Mouse (Mus musculus) Muller cell, postnatal 12 days (primary cell): ENCODE measurements around the gene Tbcd.
A peak's percentile ranks its signal among the peaks of the same experiment; 100 is the strongest.

Source experiments
- DNase-seq: peaks from one replicate; pipeline ENCODE4 v3.0.0-alpha.2; 2015; ENCODE audit errors: inconsistent ontology term

Tbcd gene

GRCm38 (mm10) chr11:121536528-121536927, 84.8 kb downstream of the Tbcd start:
- no peak for DNase-seq

- no peak for DNase-seq
Observed at GRCm38 (mm10) chr11:121542471-121542870, 90.7 kb downstream of the Tbcd start.

DNA sequence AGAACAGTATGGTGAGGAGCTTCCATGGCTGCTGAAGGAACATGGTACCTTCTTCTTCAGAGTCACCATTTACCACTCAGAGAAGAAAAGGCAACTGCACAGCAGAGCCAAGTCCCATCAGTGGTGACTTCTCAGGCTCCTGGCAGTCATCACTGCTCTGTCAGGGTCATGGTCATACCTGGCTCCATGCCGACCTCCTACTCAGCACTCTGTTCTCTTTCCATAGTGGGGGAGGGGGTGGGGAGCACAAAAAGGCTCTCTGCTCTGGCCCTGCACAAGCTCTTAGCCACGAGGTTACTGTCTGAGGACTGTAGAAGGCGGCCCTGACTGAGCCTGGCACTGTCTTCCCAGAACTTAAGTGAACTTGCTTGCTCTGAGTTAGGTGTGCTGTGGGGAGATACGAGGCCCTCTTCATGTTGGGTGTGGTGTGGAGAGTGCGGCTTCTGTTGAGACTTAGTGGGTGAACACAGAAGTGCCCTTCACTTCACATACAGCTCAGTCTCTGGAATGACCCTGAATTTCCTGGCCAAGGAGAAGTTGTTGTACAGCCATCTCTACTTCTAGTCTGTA, 91.6 kb downstream of the Tbcd start:
- no peak for DNase-seq

DNA sequence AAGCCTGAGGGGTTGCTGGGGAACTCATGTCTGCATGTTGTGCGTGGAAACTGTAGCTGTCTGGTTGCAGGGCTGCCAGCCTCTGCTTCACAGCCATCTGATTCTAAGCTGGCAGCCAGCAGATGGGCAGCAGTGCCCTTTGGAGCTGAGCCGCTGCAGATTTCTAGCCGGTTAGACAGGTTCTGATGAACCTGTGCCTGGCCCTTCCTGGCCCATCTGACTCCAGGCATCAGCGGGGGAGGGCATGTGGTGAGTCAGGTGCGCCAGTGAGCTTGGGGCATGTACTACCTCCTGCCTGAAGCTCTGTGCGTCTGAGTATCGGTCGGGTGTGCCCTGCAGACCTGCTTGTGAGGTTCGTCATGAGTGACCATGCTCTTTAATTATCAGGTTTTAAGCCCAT, 92.2 kb downstream of the Tbcd start:
- no peak for DNase-seq

GRCm38 (mm10) chr11:121544755-121545397, 93.1 kb downstream of the Tbcd start:
- DNase-seq: no peak

DNA sequence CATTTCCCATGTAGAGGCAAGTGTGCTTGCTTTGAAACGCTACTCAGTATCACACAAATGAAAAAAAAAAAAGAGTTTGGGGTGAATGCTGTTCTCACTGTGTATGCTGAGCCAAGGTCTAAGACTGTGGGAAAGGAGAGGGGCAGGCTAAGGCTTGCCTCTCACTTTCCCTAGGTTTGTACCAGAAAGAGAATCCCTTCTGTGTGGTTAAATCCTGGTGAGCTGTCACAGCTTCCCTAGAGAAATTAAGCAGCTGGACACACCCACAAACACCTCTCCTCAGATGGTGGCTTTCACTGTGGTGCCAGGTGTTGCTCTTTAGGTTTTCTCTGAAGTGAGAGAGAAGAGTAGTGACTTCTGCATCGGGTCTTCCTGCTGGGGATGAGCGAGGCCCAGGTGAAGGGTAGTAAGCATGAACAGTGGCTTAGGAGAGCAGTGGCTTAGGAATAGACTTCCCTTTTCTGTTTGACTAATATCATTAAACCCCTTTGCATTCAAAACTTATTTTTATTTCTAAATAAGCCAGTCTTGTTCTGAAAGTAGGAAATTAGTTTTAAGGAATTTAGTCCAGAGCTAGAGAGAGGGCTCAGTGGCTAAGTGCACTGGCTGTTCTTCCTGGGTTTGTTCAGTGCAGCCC, 93.8 kb downstream of the Tbcd start:
- DNase-seq: no peak

DNA sequence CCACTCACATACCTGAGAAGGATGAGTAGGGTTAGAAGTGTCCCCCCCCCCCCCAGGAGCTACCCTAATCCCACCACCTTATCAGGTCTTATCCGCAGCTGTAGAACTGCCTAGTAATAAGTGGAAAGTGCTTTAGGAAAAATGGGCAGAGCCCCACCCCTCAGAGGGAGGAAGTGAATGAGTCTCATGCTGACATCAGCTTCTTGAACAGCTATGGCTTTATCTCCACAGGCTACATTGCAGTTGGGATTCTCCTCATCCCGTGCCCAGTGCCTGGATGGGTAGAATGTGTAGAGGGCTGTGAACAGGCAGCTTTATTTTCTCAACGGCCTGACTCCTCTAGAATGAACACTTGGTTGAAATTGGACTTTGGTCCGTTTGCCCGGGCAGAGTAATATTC, 95.5 kb downstream of the Tbcd start:
- no peak for DNase-seq

GRCm38 (mm10) chr11:121547925-121548324, 96.2 kb downstream of the Tbcd start:
- DNase-seq: no peak

GRCm38 (mm10) chr11:121548996-121549842, 97.5 kb downstream of the Tbcd start:
- DNase-seq: no peak

DNA sequence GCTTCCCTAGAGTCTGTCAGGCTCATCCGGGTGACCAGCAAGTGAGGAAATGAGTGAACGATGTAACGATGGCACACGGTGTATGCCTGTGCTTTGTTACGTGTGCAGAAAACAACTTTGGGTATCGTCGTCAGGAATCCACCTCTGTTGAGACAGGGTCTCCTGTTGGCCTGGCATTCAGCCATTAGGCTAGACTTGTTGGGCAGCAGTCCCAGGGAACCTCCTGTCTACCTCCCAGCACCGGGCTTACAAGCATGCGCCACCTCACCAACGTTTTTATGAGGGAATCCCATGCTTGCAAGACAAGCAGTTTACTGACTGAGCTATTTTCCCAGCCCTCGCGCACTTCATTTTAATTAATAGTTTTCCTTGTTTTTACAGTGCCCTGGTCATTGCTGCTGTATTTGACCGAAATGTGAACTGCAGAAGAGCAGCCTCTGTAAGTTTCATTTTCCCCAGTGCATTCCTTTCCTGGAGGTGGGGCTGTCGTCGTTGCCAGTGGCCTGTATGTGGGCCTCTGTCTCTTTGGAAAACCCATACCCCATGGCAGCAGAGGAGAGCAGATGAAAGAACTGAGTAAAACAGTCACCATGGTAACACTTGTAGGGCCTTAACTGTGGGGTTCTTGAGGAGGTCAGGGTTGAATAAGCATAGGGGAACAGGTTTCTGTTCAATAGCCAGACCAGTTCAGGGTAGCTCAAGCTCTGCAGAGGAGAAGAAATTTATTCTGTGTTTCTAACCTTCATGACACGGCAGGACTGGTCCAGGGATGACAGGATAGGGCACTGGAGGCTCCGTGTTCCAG, 98.3 kb downstream of the Tbcd start:
- DNase-seq: peak; percentile 62

DNA sequence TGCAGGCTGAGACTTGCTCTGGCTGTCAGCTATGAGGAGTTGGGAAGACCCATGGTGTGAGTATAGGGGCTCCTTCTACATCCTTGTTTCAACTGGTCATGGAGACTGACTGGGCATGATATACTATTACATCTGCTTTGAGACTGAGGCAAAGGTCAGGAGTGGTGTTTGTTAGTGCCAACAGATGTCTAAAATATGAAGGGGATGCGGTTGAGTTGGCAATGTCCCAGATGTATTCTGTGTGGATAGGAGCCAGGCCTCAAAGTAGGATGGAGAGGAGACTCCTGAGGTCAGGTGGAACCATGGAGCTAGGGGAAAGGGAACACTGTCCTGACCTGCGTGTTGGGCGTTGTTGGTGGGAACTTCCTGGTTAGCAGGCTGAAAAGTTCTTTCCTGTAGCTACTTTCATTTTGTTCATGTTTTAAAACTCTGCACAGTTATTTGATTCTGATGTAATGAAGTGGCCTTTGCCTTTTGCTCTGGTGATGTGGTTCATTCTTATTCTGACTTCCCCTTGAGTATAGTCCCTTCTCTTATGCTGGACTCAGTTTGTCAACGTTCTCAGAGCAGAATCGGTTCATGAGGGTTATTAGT, 99.6 kb downstream of the Tbcd start:
- DNase-seq: no peak

DNA sequence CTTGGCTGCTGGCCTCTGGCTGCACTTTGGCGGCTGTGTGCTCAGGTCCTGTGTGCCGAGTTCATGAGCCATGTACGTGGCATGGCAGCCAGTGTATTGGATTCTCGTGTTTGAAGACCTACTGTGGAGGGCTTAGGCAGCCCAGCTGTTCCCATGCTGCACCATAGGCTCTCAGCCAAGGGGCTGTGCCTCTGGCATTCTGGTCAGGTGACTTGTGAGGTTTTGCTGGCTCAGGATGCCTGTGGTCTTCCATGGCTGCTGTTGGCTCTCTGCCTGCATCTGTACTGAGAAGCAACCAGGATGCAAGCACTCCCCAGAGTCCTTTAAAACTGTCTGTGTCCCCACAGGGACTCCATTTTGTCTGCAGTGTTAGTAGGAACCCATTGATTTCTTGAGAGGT, 100.4 kb downstream of the Tbcd start:
- peak; percentile 69 for DNase-seq

- DNase-seq: peak; percentile 57
Observed at GRCm38 (mm10) chr11:121552846-121553457, 101.2 kb downstream of the Tbcd start.

- no peak for DNase-seq
Observed at GRCm38 (mm10) chr11:121553458-121553857, 101.7 kb downstream of the Tbcd start.

DNA sequence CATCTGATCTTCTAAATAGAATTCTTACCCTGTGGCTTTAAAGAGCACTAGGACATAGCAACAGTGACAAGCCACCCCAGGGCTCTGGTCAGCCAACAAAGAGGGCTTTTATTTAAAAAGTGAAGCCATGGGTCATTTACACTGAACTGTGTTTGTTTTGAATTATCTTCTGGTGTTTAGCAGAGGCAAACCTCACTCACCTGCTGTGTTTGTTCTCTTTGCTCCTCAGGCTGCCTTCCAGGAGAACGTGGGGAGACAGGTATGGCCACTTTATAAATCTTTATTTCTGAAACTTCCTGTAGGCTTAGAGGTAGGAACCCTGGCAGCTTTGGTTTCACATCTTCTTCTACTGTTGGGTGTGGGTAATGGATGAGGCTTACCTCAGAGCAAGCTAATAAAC, 105.0 kb downstream of the Tbcd start:
- no peak for DNase-seq

GRCm38 (mm10) chr11:121557946-121558345, 106.2 kb downstream of the Tbcd start:
- DNase-seq: no peak

- no peak for DNase-seq
Observed at GRCm38 (mm10) chr11:121558522-121558921, 106.8 kb downstream of the Tbcd start.

- DNase-seq: no peak
Observed at GRCm38 (mm10) chr11:121559527-121560293, 108.0 kb downstream of the Tbcd start.

DNA sequence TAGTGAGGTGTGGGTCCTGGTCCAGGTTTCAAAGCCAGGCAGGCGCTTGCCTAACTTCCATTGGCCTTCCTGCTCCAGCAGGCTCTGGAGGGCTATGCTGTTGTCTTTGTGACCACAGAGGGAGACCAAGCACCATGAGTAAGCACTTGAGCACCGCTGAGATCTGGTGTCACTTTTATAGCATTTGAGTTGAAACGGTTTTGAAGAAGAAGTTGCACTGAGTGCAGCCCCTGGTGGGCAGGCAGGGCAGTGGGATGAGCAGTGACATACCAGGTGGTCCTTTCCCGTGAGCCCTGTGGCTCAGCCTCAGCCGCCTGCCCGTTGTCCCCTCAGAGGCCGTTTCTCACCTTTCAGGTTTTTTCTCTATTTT, 108.5 kb downstream of the Tbcd start:
- DNase-seq: no peak

DNA sequence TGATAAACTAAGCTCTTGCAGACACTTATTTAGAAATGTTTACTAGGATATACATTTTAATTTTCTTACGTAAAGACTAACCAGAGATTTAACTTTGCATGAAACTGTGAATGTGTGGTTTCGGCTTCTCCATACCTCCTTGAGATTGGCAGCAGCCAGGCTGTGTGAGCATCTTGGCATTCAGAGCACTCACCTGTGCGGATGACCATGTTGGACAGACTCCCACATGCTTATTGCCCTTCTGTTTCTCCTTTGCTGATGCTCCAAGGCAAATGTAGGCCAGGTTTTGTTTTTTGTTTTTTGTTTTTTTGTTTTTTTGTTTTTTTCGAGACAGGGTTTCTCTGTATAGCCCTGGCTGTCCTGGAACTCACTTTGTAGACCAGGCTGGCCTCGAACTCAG, 111.6 kb downstream of the Tbcd start:
- no peak for DNase-seq
